Mouse (Mus musculus): ENCODE results near the gene 3110040M04Rik. TPM values are rescaled to one million over a fixed set of nuclear protein-coding genes. Genes with fewer than 3 reads are reported as not detected.

Gene 3110040M04Rik
- polyA plus RNA-seq, 1 experiment, result 0.13 TPM

GRCm38 (mm10) chr1:151243332-151243731, 39.4 kb downstream of the 3110040M04Rik start:
- no peaks in the 10 kb centered on the region for H3K36me3 ChIP-seq (ENCODE audit: control insufficient read depth, insufficient read depth, low read length)
- no peaks in the 10 kb centered on the region for H3K27me3 ChIP-seq (replicated peaks; ENCODE audit: control insufficient read depth, insufficient read depth, low read length)
- 65% methylated on average over 4 of the region's 4 CpGs for WGBS
- no peak for DNase-seq
- no peak overlapping the region for H3K4me3 ChIP-seq (ENCODE audit: insufficient read depth, low read depth, low read length)
- TF ChIP-seq POLR2A (IDR thresholded peaks at IDR 0.05; ENCODE audit: low read depth, low read length) (no peak), CTCF (conservative IDR thresholded peaks at IDR 0.05; ENCODE audit: insufficient read depth, insufficient read length, low read depth, low read length) (no peak)
- H3K4me1 ChIP-seq (ENCODE audit: control insufficient read depth, insufficient read depth, low read length), result no peaks in the 10 kb centered on the region; the same call in 1 of the 2 replicates
- H3K27ac ChIP-seq (ENCODE audit: insufficient read depth, low read depth, low read length), result no peak overlapping the region

GRCm38 (mm10) chr1:151244013-151244412, 40.1 kb downstream of the 3110040M04Rik start:
- H3K4me3 ChIP-seq (ENCODE audit: insufficient read depth, low read depth, low read length), result no peak overlapping the region
- no peaks in the 10 kb centered on the region; the same call in 1 of the 2 replicates for H3K4me1 ChIP-seq (ENCODE audit: control insufficient read depth, insufficient read depth, low read length)
- H3K36me3 ChIP-seq (ENCODE audit: control insufficient read depth, insufficient read depth, low read length), result no peaks in the 10 kb centered on the region
- H3K27ac ChIP-seq (ENCODE audit: insufficient read depth, low read depth, low read length), result no peak overlapping the region
- 94% methylated on average over 5 of the region's 5 CpGs for WGBS
- no peak for DNase-seq
- TF ChIP-seq CTCF (conservative IDR thresholded peaks at IDR 0.05; ENCODE audit: insufficient read depth, insufficient read length, low read depth, low read length), result no peak
- TF ChIP-seq POLR2A (IDR thresholded peaks at IDR 0.05; ENCODE audit: low read depth, low read length), result no peak
- H3K27me3 ChIP-seq (replicated peaks; ENCODE audit: control insufficient read depth, insufficient read depth, low read length), result no peaks in the 10 kb centered on the region

GRCm38 (mm10) chr1:151244761-151245160, 40.8 kb downstream of the 3110040M04Rik start:
- H3K36me3 ChIP-seq (ENCODE audit: control insufficient read depth, insufficient read depth, low read length), result no peaks in the 10 kb centered on the region
- WGBS, result 96% methylated on average over 4 of the region's 4 CpGs
- no peak overlapping the region for H3K4me3 ChIP-seq (ENCODE audit: insufficient read depth, low read depth, low read length)
- no peaks in the 10 kb centered on the region; the same call in 1 of the 2 replicates for H3K4me1 ChIP-seq (ENCODE audit: control insufficient read depth, insufficient read depth, low read length)
- DNase-seq, result no peak
- H3K27me3 ChIP-seq (replicated peaks; ENCODE audit: control insufficient read depth, insufficient read depth, low read length), result no peaks in the 10 kb centered on the region
- H3K27ac ChIP-seq (ENCODE audit: insufficient read depth, low read depth, low read length), result no peak overlapping the region
- TF ChIP-seq POLR2A (IDR thresholded peaks at IDR 0.05; ENCODE audit: low read depth, low read length) (no peak), CTCF (conservative IDR thresholded peaks at IDR 0.05; ENCODE audit: insufficient read depth, insufficient read length, low read depth, low read length) (no peak)

- Histone ChIP-seq H3K36me3 (ENCODE audit: control insufficient read depth, insufficient read depth, low read length) (no peaks in the 10 kb centered on the region), H3K4me3 (ENCODE audit: insufficient read depth, low read depth, low read length) (no peak overlapping the region), H3K27me3 (replicated peaks; ENCODE audit: control insufficient read depth, insufficient read depth, low read length) (no peaks in the 10 kb centered on the region), H3K27ac (ENCODE audit: insufficient read depth, low read depth, low read length) (no peak overlapping the region), H3K4me1 (ENCODE audit: control insufficient read depth, insufficient read depth, low read length) (no peaks in the 10 kb centered on the region; the same call in 1 of the 2 replicates)
- TF ChIP-seq POLR2A (IDR thresholded peaks at IDR 0.05; ENCODE audit: low read depth, low read length) (no peak), CTCF (conservative IDR thresholded peaks at IDR 0.05; ENCODE audit: insufficient read depth, insufficient read length, low read depth, low read length) (no peak)
- DNase-seq, result no peak
- WGBS, result 67% methylated on average over 10 of the region's 10 CpGs
Measured at GRCm38 (mm10) chr1:151245165-151245564, 41.2 kb downstream of the 3110040M04Rik start.

- WGBS, result 48% methylated on average over 2 of the region's 2 CpGs
- Histone ChIP-seq H3K27ac (ENCODE audit: insufficient read depth, low read depth, low read length) (peak overlapping the region; percentile 35; the same call in 1 of the 2 replicates), H3K4me3 (ENCODE audit: insufficient read depth, low read depth, low read length) (no peak overlapping the region), H3K4me1 (ENCODE audit: control insufficient read depth, insufficient read depth, low read length) (no peaks in the 10 kb centered on the region; the same call in 1 of the 2 replicates), H3K36me3 (ENCODE audit: control insufficient read depth, insufficient read depth, low read length) (no peaks in the 10 kb centered on the region), H3K27me3 (replicated peaks; ENCODE audit: control insufficient read depth, insufficient read depth, low read length) (no peaks in the 10 kb centered on the region)
- peak; percentile 69 for DNase-seq
- TF ChIP-seq CTCF (conservative IDR thresholded peaks at IDR 0.05; ENCODE audit: insufficient read depth, insufficient read length, low read depth, low read length) (no peak), POLR2A (IDR thresholded peaks at IDR 0.05; ENCODE audit: low read depth, low read length) (no peak)
Measured at GRCm38 (mm10) chr1:151245846-151246245, 41.9 kb downstream of the 3110040M04Rik start.

GRCm38 (mm10) chr1:151250109-151250508, 46.2 kb downstream of the 3110040M04Rik start:
- Histone ChIP-seq H3K36me3 (ENCODE audit: control insufficient read depth, insufficient read depth, low read length) (no peaks in the 10 kb centered on the region), H3K4me3 (ENCODE audit: insufficient read depth, low read depth, low read length) (no peak overlapping the region), H3K27me3 (replicated peaks; ENCODE audit: control insufficient read depth, insufficient read depth, low read length) (no peaks in the 10 kb centered on the region), H3K4me1 (ENCODE audit: control insufficient read depth, insufficient read depth, low read length) (no peaks in the 10 kb centered on the region; the same call in 1 of the 2 replicates), H3K27ac (ENCODE audit: insufficient read depth, low read depth, low read length) (no peak overlapping the region)
- DNase-seq, result no peak
- WGBS, result 84% methylated on average over 3 of the region's 3 CpGs
- TF ChIP-seq CTCF (conservative IDR thresholded peaks at IDR 0.05; ENCODE audit: insufficient read depth, insufficient read length, low read depth, low read length), result no peak
- TF ChIP-seq POLR2A (IDR thresholded peaks at IDR 0.05; ENCODE audit: low read depth, low read length), result no peak

- Histone ChIP-seq H3K4me1 (ENCODE audit: control insufficient read depth, insufficient read depth, low read length) (no peaks in the 10 kb centered on the region; the same call in 1 of the 2 replicates), H3K36me3 (ENCODE audit: control insufficient read depth, insufficient read depth, low read length) (no peaks in the 10 kb centered on the region), H3K4me3 (ENCODE audit: insufficient read depth, low read depth, low read length) (peak overlapping the region; percentile 7), H3K27me3 (replicated peaks; ENCODE audit: control insufficient read depth, insufficient read depth, low read length) (no peaks in the 10 kb centered on the region), H3K27ac (ENCODE audit: insufficient read depth, low read depth, low read length) (no peak overlapping the region)
- TF ChIP-seq POLR2A (IDR thresholded peaks at IDR 0.05; ENCODE audit: low read depth, low read length) (no peak), CTCF (conservative IDR thresholded peaks at IDR 0.05; ENCODE audit: insufficient read depth, insufficient read length, low read depth, low read length) (no peak)
- WGBS, result 49% methylated on average over 18 of the region's 18 CpGs
- peak; percentile 55 for DNase-seq
Measured at GRCm38 (mm10) chr1:151250529-151251193, 46.7 kb downstream of the 3110040M04Rik start.

Measured in kidney, adult 2 months (tissue).